19 mouse cellular contexts compared by ENCODE assay signal in the genomic region with DNA sequence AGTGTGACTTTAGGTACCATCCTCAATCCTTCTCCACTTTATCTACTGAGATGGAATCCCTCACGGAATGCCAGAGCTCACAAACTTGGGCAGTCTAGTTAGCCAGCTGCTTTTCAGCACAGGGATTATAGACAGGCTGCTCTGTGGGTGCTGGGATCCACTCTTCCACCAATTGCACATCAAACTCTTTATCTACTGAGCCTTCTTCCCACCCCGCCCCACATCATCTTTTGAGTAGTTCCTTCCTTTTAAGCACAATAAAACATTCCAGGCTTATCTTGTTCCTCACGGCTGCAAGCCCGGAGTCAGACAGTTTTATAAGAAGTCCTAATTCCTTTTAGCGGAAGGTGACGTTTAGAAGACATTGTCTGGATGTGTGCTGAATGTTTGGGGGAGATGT. TPM values are rescaled to one million over a fixed set of nuclear protein-coding genes. Genes with fewer than 3 reads are reported as not detected.
DNase-seq lines count a peak whose midpoint lies in the region; TF ChIP-seq lines count a peak whose summit lies in the region.
"Had no signal": no experiment of that assay in that cellular context is flagged by ENCODE, and none has a peak within 500 bp of the region (broad histone marks: within the 10 kb centered on the region; RNA-seq: fewer than 3 reads in every experiment).

No protein-coding gene starts in this region.

- H3K27me3 ChIP-seq in heart, embryonic 10.5 days (ENCODE audit: insufficient read depth, poor library complexity, severe bottlenecking): no peaks in the 10 kb centered on the region
- no peaks in the 10 kb centered on the region for H3K27me3 ChIP-seq in kidney, adult 2 months (replicated peaks; ENCODE audit: control insufficient read depth, insufficient read depth, low read length)
- H3K27me3 ChIP-seq: CH12.LX; embryonic facial prominence, embryonic 13.5 days; forebrain, embryonic 12.5 days; heart, embryonic 15.5 days; Patski had no signal

- H3K36me3 ChIP-seq in heart, embryonic 10.5 days: no peaks in the 10 kb centered on the region
- H3K36me3 ChIP-seq in kidney, adult 2 months (ENCODE audit: control insufficient read depth, insufficient read depth, low read length): no peaks in the 10 kb centered on the region
- H3K36me3 ChIP-seq: embryonic facial prominence, embryonic 13.5 days; forebrain, embryonic 12.5 days; heart, embryonic 15.5 days; hindbrain, embryonic 10.5 days had no signal

- no peak overlapping the region for H3K27ac ChIP-seq in heart, embryonic 10.5 days
- H3K27ac ChIP-seq in kidney, adult 2 months (ENCODE audit: insufficient read depth, low read depth, low read length): no peak overlapping the region
- H3K27ac ChIP-seq: embryonic facial prominence, embryonic 13.5 days; forebrain, embryonic 12.5 days; heart, embryonic 15.5 days; hindbrain, embryonic 10.5 days; hindbrain, embryonic 14.5 days had no signal

- intact Hi-C loops in heart, postnatal 10 days (cut with DNase I): loop anchor here (2.0 kb wide), 1 partner anchor 14 kb away; no protein-coding TSS in a partner anchor

- no peak for TF ChIP-seq POLR2A in kidney, adult 2 months (IDR thresholded peaks at IDR 0.05; ENCODE audit: low read depth, low read length)

- WGBS in heart, embryonic 10.5 days: 45% methylated on average over 6 of the region's 6 CpGs
- WGBS in kidney, adult 2 months: 64% methylated on average over 6 of the region's 6 CpGs

- no peak overlapping the region for H3K4me3 ChIP-seq in heart, embryonic 10.5 days
- H3K4me3 ChIP-seq in kidney, adult 2 months (ENCODE audit: insufficient read depth, low read depth, low read length): no peak overlapping the region
- H3K4me3 ChIP-seq: embryonic facial prominence, embryonic 13.5 days; forebrain, embryonic 12.5 days; heart, embryonic 15.5 days; hindbrain, embryonic 10.5 days had no signal

- TF ChIP-seq CTCF in kidney, adult 2 months (conservative IDR thresholded peaks at IDR 0.05; ENCODE audit: insufficient read depth, insufficient read length, low read depth, low read length): no peak

- peak; percentile 69 for DNase-seq in heart, embryonic 10.5 days (ENCODE audit: low spot score)
- DNase-seq in heart, postnatal 10 days: no peak
- peak; percentile 59 for DNase-seq in kidney, adult 2 months
- DNase-seq in kidney, adult 18-20 months: no peak
- peak; percentile 2 for DNase-seq in urinary bladder, postnatal 14 days (ENCODE audit: low spot score)
- no peak for DNase-seq in urinary bladder, postnatal 25 days (ENCODE audit: low spot score)
- no peak for DNase-seq in adrenal gland, postnatal 14 days
- DNase-seq: adrenal gland, postnatal 25 days; cerebellum, adult 18-20 months; cerebellum, adult 9-11 months; cerebellum, postnatal 36 days; gastrocnemius, postnatal 10 days had no signal

- H3K4me1 ChIP-seq in heart, embryonic 10.5 days: 0 out of 2 replicates have a peak, but pooled peaks cover 6% of the 10 kb centered on the region
- H3K4me1 ChIP-seq in kidney, adult 2 months (ENCODE audit: control insufficient read depth, insufficient read depth, low read length): 0 out of 2 replicates have a peak, but pooled peaks cover 3% of the 10 kb centered on the region
- H3K4me1 ChIP-seq: embryonic facial prominence, embryonic 13.5 days; forebrain, embryonic 12.5 days; heart, embryonic 15.5 days; hindbrain, embryonic 10.5 days had no signal

- no peaks in the 10 kb centered on the region for H3K9me3 ChIP-seq in heart, embryonic 10.5 days
- H3K9me3 ChIP-seq: embryonic facial prominence, embryonic 13.5 days; forebrain, embryonic 12.5 days; heart, embryonic 15.5 days; hindbrain, embryonic 10.5 days had no signal

RNA-seq across cellular contexts. Expression of a gene that starts 36.4 kb away (rescaled TPM):
- polyA plus RNA-seq in heart, embryonic 10.5 days (2016; fragmentation: Nextera tagmentation; extraction: Ambion mirVana): 62.6 and 85.3 TPM in 2 replicates
- 100 to 1,000 TPM; 415 to 420 TPM for total RNA-seq in heart, postnatal 10 days (2021)
- polyA plus RNA-seq in kidney, adult 2 months (2012; rRNA removed): 44.6 and 47.8 TPM in 2 replicates
- total RNA-seq in adrenal gland, postnatal 14 days (2021): 169 and 170 TPM in 2 replicates

RNA-seq across cellular contexts. Expression of a gene that starts 56.0 kb away (rescaled TPM):
- polyA plus RNA-seq in heart, embryonic 10.5 days (2016; fragmentation: Nextera tagmentation; extraction: Ambion mirVana): 0.17 and 0.20 TPM in 2 replicates
- not detected for total RNA-seq in heart, postnatal 10 days (2021)
- 0.04 and 0.06 TPM in 2 replicates for polyA plus RNA-seq in kidney, adult 2 months (2012; rRNA removed)
- 0.34 and 0.41 TPM in 2 replicates for total RNA-seq in adrenal gland, postnatal 14 days (2021)
- total RNA-seq: gastrocnemius, postnatal 10 days had no signal
- polyA plus RNA-seq: heart, embryonic 15.5 days; hindbrain, embryonic 10.5 days had no signal

Comparison
In these comparisons a context has a peak if more than half of its experiments do, and no peak if none do; other contexts are left out.
1. DNase-seq: peak in heart, embryonic 10.5 days (single experiment), kidney, adult 2 months (single experiment) and urinary bladder, postnatal 14 days (single experiment); none in heart, postnatal 10 days (0 of 2), kidney, adult 18-20 months (single experiment), urinary bladder, postnatal 25 days (single experiment) and adrenal gland, postnatal 14 days (single experiment).